Mouse (Mus musculus) ovary, postnatal 14 days (tissue): Measurements from ENCODE around the gene Fbxo24.
"Not testable (repeated sequence)": the region's sequence is repeated elsewhere in the genome, so short reads cannot be mapped to it uniquely, and the experiment has no call there.

Experiments
- DNase-seq: peaks from one replicate; pipeline ENCODE4 v3.0.0; 2022; ENCODE audit warnings: low spot score

The Fbxo24 gene

GRCm38 (mm10) chr5:137642886-137643285 lies 14.1 kb upstream of the Fbxo24 start:
- no peak for DNase-seq

GRCm38 (mm10) chr5:137641054-137641453 lies 12.3 kb upstream of the Fbxo24 start, which contains the start of gene Sap25:
TSS of gene Sap25 (plus strand) at chr5:137641334.
- DNase-seq: no peak

- no peak for DNase-seq
Observed at GRCm38 (mm10) chr5:137639472-137639871, 10.7 kb upstream of the Fbxo24 start.

GRCm38 (mm10) chr5:137633397-137634084 lies 4.7 kb upstream of the Fbxo24 start:
- DNase-seq: no peak

GRCm38 (mm10) chr5:137631591-137631990 lies 2.8 kb upstream of the Fbxo24 start:
- no peak for DNase-seq

- DNase-seq: no peak
Observed at GRCm38 (mm10) chr5:137631171-137631570, 2.4 kb upstream of the Fbxo24 start.

GRCm38 (mm10) chr5:137630602-137631001 lies 1.8 kb upstream of the Fbxo24 start:
- no peak for DNase-seq

- DNase-seq: no peak
Observed at GRCm38 (mm10) chr5:137629906-137630545, 1.2 kb upstream of the Fbxo24 start.

GRCm38 (mm10) chr5:137629306-137629721 lies 512 bp upstream of the Fbxo24 start:
- DNase-seq: no peak

GRCm38 (mm10) chr5:137627991-137628390 lies 811 bp downstream of the Fbxo24 start:
- DNase-seq: no peak

- no peak for DNase-seq
Observed at GRCm38 (mm10) chr5:137623937-137624530, 4.8 kb downstream of the Fbxo24 start.

GRCm38 (mm10) chr5:137615347-137615746 lies 13.5 kb downstream of the Fbxo24 start:
- no peak for DNase-seq

- not testable (repeated sequence) for DNase-seq
Observed at GRCm38 (mm10) chr5:137614921-137615320, 13.9 kb downstream of the Fbxo24 start.

- no peak for DNase-seq
Observed at GRCm38 (mm10) chr5:137613550-137613949, 15.3 kb downstream of the Fbxo24 start, which contains the start of gene Pcolce. TSS of gene Pcolce (minus strand) at chr5:137613784.

- DNase-seq: no peak
Observed at GRCm38 (mm10) chr5:137613076-137613475, 15.7 kb downstream of the Fbxo24 start.

GRCm38 (mm10) chr5:137611245-137611602 lies 17.6 kb downstream of the Fbxo24 start:
- DNase-seq: no peak

- DNase-seq: no peak
Observed at GRCm38 (mm10) chr5:137610548-137611244, 18.1 kb downstream of the Fbxo24 start.

GRCm38 (mm10) chr5:137610056-137610455 lies 18.7 kb downstream of the Fbxo24 start:
- no peak for DNase-seq

- no peak for DNase-seq
Observed at GRCm38 (mm10) chr5:137609292-137609691, 19.5 kb downstream of the Fbxo24 start.

GRCm38 (mm10) chr5:137608654-137609190 lies 20.1 kb downstream of the Fbxo24 start:
- no peak for DNase-seq

- DNase-seq: no peak
Observed at GRCm38 (mm10) chr5:137607860-137608653, 20.7 kb downstream of the Fbxo24 start.

- DNase-seq: no peak
Observed at GRCm38 (mm10) chr5:137601365-137601729, 27.5 kb downstream of the Fbxo24 start.
